Mouse (Mus musculus) liver, embryonic 11.5 days (tissue): Measurements from ENCODE around the gene Eif5a. TPM values are rescaled to one million over a fixed set of nuclear protein-coding genes. Genes with fewer than 3 reads are reported as not detected.

Source experiments
- ATAC-seq: fragments of 200-750 bp; cut with Nextera tagmentation; replicated peaks from 2 replicates; pipeline ENCODE4 v1.8.0; 2017; ENCODE audit warnings: moderate number of reproducible peaks, mild to moderate bottlenecking, moderate TSS enrichment, moderate library complexity; ENCODE audit not compliant: low FRiP score
- DNase-seq: peaks from one replicate; pipeline ENCODE4 v3.0.0-alpha.2; 2017; ENCODE audit warnings: low spot score
- H3K27ac ChIP-seq: fragments of 300-500 bp; sonication (generic); 2 replicates; pipeline ENCODE4 v1.5.1; 2014; ENCODE audit warnings: mild to moderate bottlenecking, low read depth, low read length, control low read depth
- H3K27me3 ChIP-seq: fragments of 300-500 bp; sonication (generic); replicated peaks from 2 replicates; pipeline ENCODE4 v1.6.1; 2014; ENCODE audit warnings: low read length, mixed read lengths; ENCODE audit not compliant: control insufficient read depth, insufficient read depth
- H3K36me3 ChIP-seq: fragments of 300-500 bp; sonication (generic); 2 replicates; pipeline ENCODE4 v1.6.1; 2014; ENCODE audit warnings: mild to moderate bottlenecking, low read length, moderate library complexity, mixed read lengths; ENCODE audit not compliant: control insufficient read depth, insufficient read depth
- H3K4me1 ChIP-seq: fragments of 300-500 bp; sonication (generic); replicated peaks from 2 replicates; pipeline ENCODE4 v1.6.1; 2014; ENCODE audit warnings: low read length, mixed read lengths; ENCODE audit not compliant: control insufficient read depth, insufficient read depth
- H3K4me2 ChIP-seq: fragments of 300-500 bp; sonication (generic); 2 replicates; pipeline ENCODE4 v1.6.1; 2014; ENCODE audit warnings: mild to moderate bottlenecking, control low read depth, moderate library complexity
- H3K4me3 ChIP-seq: fragments of 300-500 bp; sonication (generic); 2 replicates; pipeline ENCODE4 v1.5.1; 2014; ENCODE audit warnings: low read depth, low read length, control low read depth
- H3K9ac ChIP-seq: fragments of 300-500 bp; sonication (generic); 2 replicates; pipeline ENCODE4 v1.6.1; 2014; ENCODE audit warnings: low read depth, low read length, control low read depth
- H3K9me3 ChIP-seq: fragments of 300-500 bp; sonication (generic); 2 replicates; pipeline ENCODE4 v1.6.1; 2016; ENCODE audit warnings: low read length, inconsistent platforms, mixed read lengths; ENCODE audit not compliant: control insufficient read depth
- WGBS: fragments of 180-500 bp; shearing (Covaris S2); extraction: QIAGEN DNeasy Blood & Tissue Kit; methylation state at CpG from one replicate; pipeline ENCODE4 v1.1.7; 2014; 5-methylcytosine and 5-hydroxymethylcytosine counted together
- microRNA-seq: library from miRNA; unstranded; fragments of <30 nt; microRNA quantifications from one replicate; pipeline ENCODE4, GENCODE M21; 2017; ENCODE audit warnings: borderline number of aligned reads
- polyA plus RNA-seq: library from polyadenylated mRNA; unstranded; fragments of >200 nt; fragmentation: Nextera tagmentation; extraction: Ambion mirVana; gene quantifications from 2 replicates; pipeline ENCODE4 v1.2.1, GENCODE M21; 2014

Gene Eif5a
- polyA plus RNA-seq, 1 experiment from 2014 or later = 2,995 TPM

GRCm38 (mm10) chr11:69871822-69872221 lies 49.9 kb downstream of the Eif5a start:
- Histone ChIP-seq H3K4me3 (no peak overlapping the region), H3K27ac (no peak overlapping the region), H3K9me3 (no peaks in the 10 kb centered on the region), H3K4me2 (no peak overlapping the region), H3K9ac (no peak overlapping the region), H3K36me3 (no peaks in the 10 kb centered on the region), H3K27me3 (no peaks in the 10 kb centered on the region), H3K4me1 (peaks cover 11% of the 10 kb centered on the region)
- ATAC-seq = no peak
- no peak for DNase-seq
- WGBS = 84% methylated on average over 7 of the region's 7 CpGs

GRCm38 (mm10) chr11:69870289-69871069 lies 51.3 kb downstream of the Eif5a start:
- H3K4me3 ChIP-seq = no peak overlapping the region
- no peaks in the 10 kb centered on the region for H3K4me1 ChIP-seq
- no peak overlapping the region for H3K4me2 ChIP-seq
- DNase-seq (no peak), ATAC-seq (peak; percentile 60; the same call in 1 of the 2 replicates)
- WGBS = 70% methylated on average over 2 of the region's 2 CpGs
- no peak overlapping the region for H3K27ac ChIP-seq
- no peaks in the 10 kb centered on the region for H3K36me3 ChIP-seq
- H3K9me3 ChIP-seq = no peaks in the 10 kb centered on the region
- H3K27me3 ChIP-seq = no peaks in the 10 kb centered on the region
- no peak overlapping the region for H3K9ac ChIP-seq

GRCm38 (mm10) chr11:69867335-69867734 lies 54.4 kb downstream of the Eif5a start:
- H3K9me3 ChIP-seq = no peaks in the 10 kb centered on the region
- no peak overlapping the region for H3K9ac ChIP-seq
- WGBS = 45% methylated on average over 9 of the region's 9 CpGs
- DNase-seq = no peak
- peak; percentile 60 for ATAC-seq
- H3K27me3 ChIP-seq = no peaks in the 10 kb centered on the region
- no peak overlapping the region for H3K27ac ChIP-seq
- peaks cover 15% of the 10 kb centered on the region for H3K4me1 ChIP-seq
- H3K36me3 ChIP-seq = no peaks in the 10 kb centered on the region
- no peak overlapping the region for H3K4me2 ChIP-seq
- H3K4me3 ChIP-seq = no peak overlapping the region

Small RNAs within 50 kb of the gene (microRNA-seq; reads per million reads assigned to microRNA genes)
- not detected for gene Mir6924

Other genes starting within 250 kb of the Eif5a start
- 755 and 757 TPM in 2 replicates for gene Eif4a1, start 249.5 kb downstream of the Eif5a start, polyA plus RNA-seq
- gene Senp3, start 239.9 kb downstream of the Eif5a start, polyA plus RNA-seq = 75.4 and 79.1 TPM in 2 replicates
- 0.37 TPM in 1 of 2 replicates, not detected in the other for gene Tnfsf13, start 236.2 kb downstream of the Eif5a start, polyA plus RNA-seq
- gene Tnfsf12, start 226.1 kb downstream of the Eif5a start, polyA plus RNA-seq = 4.5 and 6.0 TPM in 2 replicates
- 1.7 and 2.6 TPM in 2 replicates for gene Tnfsfm13, start 225.9 kb downstream of the Eif5a start, polyA plus RNA-seq
- 46.1 and 48.9 TPM in 2 replicates for gene Polr2a, start 163.3 kb downstream of the Eif5a start, polyA plus RNA-seq
- gene Slc35g3, start 160.0 kb downstream of the Eif5a start, polyA plus RNA-seq = not detected in 2 replicates
- 0.90 and 1.0 TPM in 2 replicates for gene Zbtb4, start 156.0 kb downstream of the Eif5a start, polyA plus RNA-seq
- 1.3 and 1.4 TPM in 2 replicates for gene Chrnb1, start 126.0 kb downstream of the Eif5a start, polyA plus RNA-seq
- gene Fgf11, start 120.1 kb downstream of the Eif5a start, polyA plus RNA-seq = 1.2 TPM in 2 replicates
- 0.96 and 1.2 TPM in 2 replicates for gene Tmem102, start 116.3 kb downstream of the Eif5a start, polyA plus RNA-seq
- not detected in 2 replicates for gene Gm39566, start 106.7 kb downstream of the Eif5a start, polyA plus RNA-seq
- not detected in 2 replicates for gene Spem2, start 103.5 kb downstream of the Eif5a start, polyA plus RNA-seq
- gene Spem1, start 99.8 kb downstream of the Eif5a start, polyA plus RNA-seq = not detected in 2 replicates
- 2.8 and 3.4 TPM in 2 replicates for gene Nlgn2, start 84.2 kb downstream of the Eif5a start, polyA plus RNA-seq
- gene Tmem256, start 83.4 kb downstream of the Eif5a start, polyA plus RNA-seq = 336 and 370 TPM in 2 replicates
- 63.5 and 70.1 TPM in 2 replicates for gene Plscr3, start 75.6 kb downstream of the Eif5a start, polyA plus RNA-seq
- gene Tnk1, start 63.2 kb downstream of the Eif5a start, polyA plus RNA-seq = 0.57 and 0.62 TPM in 2 replicates
- gene Tmem95, start 43.9 kb downstream of the Eif5a start, polyA plus RNA-seq = not detected in 2 replicates
- 2.3 and 3.6 TPM in 2 replicates for gene Kctd11, start 40.6 kb downstream of the Eif5a start, polyA plus RNA-seq
- gene Acap1, start 26.4 kb downstream of the Eif5a start, polyA plus RNA-seq = 8.6 and 8.7 TPM in 2 replicates
- gene 2810408A11Rik, start 21.0 kb downstream of the Eif5a start, polyA plus RNA-seq = 3.2 and 4.0 TPM in 2 replicates
- 9.5 and 10.5 TPM in 2 replicates for gene Neurl4, start 20.9 kb downstream of the Eif5a start, polyA plus RNA-seq
- 121 and 130 TPM in 2 replicates for gene Gps2, start 8.1 kb downstream of the Eif5a start, polyA plus RNA-seq
- 1.3 and 1.7 TPM in 2 replicates for gene Ybx2, start 13.8 kb upstream of the Eif5a start, polyA plus RNA-seq
- 7.0 and 8.3 TPM in 2 replicates for gene Slc2a4, start 26.2 kb upstream of the Eif5a start, polyA plus RNA-seq
- gene Cldn7, start 42.8 kb upstream of the Eif5a start, polyA plus RNA-seq = 4.0 and 5.1 TPM in 2 replicates
- gene Ctdnep1, start 59.2 kb upstream of the Eif5a start, polyA plus RNA-seq = 20.8 and 24.0 TPM in 2 replicates
- gene Elp5, start 60.6 kb upstream of the Eif5a start, polyA plus RNA-seq = 131 and 146 TPM in 2 replicates
- gene Gabarap, start 69.2 kb upstream of the Eif5a start, polyA plus RNA-seq = 302 and 311 TPM in 2 replicates
- gene Phf23, start 73.8 kb upstream of the Eif5a start, polyA plus RNA-seq = 33.2 and 36.6 TPM in 2 replicates
- 22.1 and 23.3 TPM in 2 replicates for gene Dvl2, start 78.6 kb upstream of the Eif5a start, polyA plus RNA-seq
- 85.7 and 89.7 TPM in 2 replicates for gene Acadvl, start 93.5 kb upstream of the Eif5a start, polyA plus RNA-seq
- gene Dlg4, start 95.0 kb upstream of the Eif5a start, polyA plus RNA-seq = 9.3 and 9.4 TPM in 2 replicates
- gene Asgr1, start 132.1 kb upstream of the Eif5a start, polyA plus RNA-seq = 0.40 and 0.66 TPM in 2 replicates
- 4.3 and 5.8 TPM in 2 replicates for gene Asgr2, start 170.7 kb upstream of the Eif5a start, polyA plus RNA-seq
- gene Mgl2, start 208.4 kb upstream of the Eif5a start, polyA plus RNA-seq = 0.63 and 1.5 TPM in 2 replicates
- 0.41 and 0.53 TPM in 2 replicates for gene Clec10a, start 234.2 kb upstream of the Eif5a start, polyA plus RNA-seq